Mouse (Mus musculus): ENCODE measurements around the gene Fstl4. TPM values are rescaled to one million over a fixed set of nuclear protein-coding genes. Genes with fewer than 3 reads are reported as not detected.
"Not testable (repeated sequence)": the region's sequence is repeated elsewhere in the genome, so short reads cannot be mapped to it uniquely, and the experiment has no call there.

The Fstl4 gene
- polyA plus RNA-seq, 1 experiment from 2014 or later, result 2.3 TPM

- peaks cover 6% of the 10 kb centered on the region for H3K9me3 ChIP-seq (replicated peaks)
- no peaks in the 10 kb centered on the region for H3K4me1 ChIP-seq
- H3K4me2 ChIP-seq, result no peak overlapping the region
- H3K9ac ChIP-seq, result no peak overlapping the region
- H3K27ac ChIP-seq, result no peak overlapping the region
- no peak for ATAC-seq
- WGBS, result 73% methylated on average over 7 of the region's 7 CpGs
- no peaks in the 10 kb centered on the region for H3K27me3 ChIP-seq
- H3K4me3 ChIP-seq, result no peak overlapping the region
- H3K36me3 ChIP-seq (ENCODE audit: poor library complexity, severe bottlenecking), result no peaks in the 10 kb centered on the region
Observed at GRCm38 (mm10) chr11:53078419-53079334, 314.2 kb downstream of the Fstl4 start.

- H3K36me3 ChIP-seq (ENCODE audit: poor library complexity, severe bottlenecking), result no peaks in the 10 kb centered on the region
- no peak for ATAC-seq
- 86% methylated on average over 6 of the region's 6 CpGs for WGBS
- no peaks in the 10 kb centered on the region for H3K4me1 ChIP-seq
- H3K9ac ChIP-seq, result no peak overlapping the region
- H3K27ac ChIP-seq, result no peak overlapping the region
- H3K4me2 ChIP-seq, result no peak overlapping the region
- H3K27me3 ChIP-seq, result no peaks in the 10 kb centered on the region
- H3K4me3 ChIP-seq, result no peak overlapping the region
- peaks cover 6% of the 10 kb centered on the region for H3K9me3 ChIP-seq (replicated peaks)
Observed at GRCm38 (mm10) chr11:53081310-53081709, 316.9 kb downstream of the Fstl4 start.

GRCm38 (mm10) chr11:53085367-53085766 lies 320.9 kb downstream of the Fstl4 start:
- no peaks in the 10 kb centered on the region for H3K27me3 ChIP-seq
- no peak overlapping the region for H3K4me2 ChIP-seq
- H3K9ac ChIP-seq, result no peak overlapping the region
- H3K4me1 ChIP-seq, result no peaks in the 10 kb centered on the region
- H3K9me3 ChIP-seq (replicated peaks), result no peaks in the 10 kb centered on the region; the same call in 1 of the 2 replicates
- H3K4me3 ChIP-seq, result no peak overlapping the region
- no peaks in the 10 kb centered on the region for H3K36me3 ChIP-seq (ENCODE audit: poor library complexity, severe bottlenecking)
- 77% methylated on average over 6 of the region's 6 CpGs for WGBS
- no peak overlapping the region for H3K27ac ChIP-seq
- no peak for ATAC-seq

- H3K4me3 ChIP-seq, result no peak overlapping the region
- no peak overlapping the region for H3K4me2 ChIP-seq
- no peaks in the 10 kb centered on the region for H3K27me3 ChIP-seq
- no peak for ATAC-seq
- H3K9ac ChIP-seq, result no peak overlapping the region
- no peaks in the 10 kb centered on the region for H3K9me3 ChIP-seq (replicated peaks)
- H3K36me3 ChIP-seq (ENCODE audit: poor library complexity, severe bottlenecking), result no peaks in the 10 kb centered on the region
- no peaks in the 10 kb centered on the region for H3K4me1 ChIP-seq
- H3K27ac ChIP-seq, result no peak overlapping the region
- 83% methylated on average over 9 of the region's 9 CpGs for WGBS
Observed at GRCm38 (mm10) chr11:53085858-53086565, 321.6 kb downstream of the Fstl4 start.

- not testable (repeated sequence) for H3K27me3 ChIP-seq; H3K4me1 ChIP-seq; H3K4me2 ChIP-seq; H3K9ac ChIP-seq; H3K36me3 ChIP-seq (ENCODE audit: poor library complexity, severe bottlenecking); H3K4me3 ChIP-seq; H3K27ac ChIP-seq; ATAC-seq; H3K9me3 ChIP-seq (replicated peaks)
- 83% methylated on average over 3 of the region's 3 CpGs for WGBS
Observed at GRCm38 (mm10) chr11:53087896-53088295, 323.5 kb downstream of the Fstl4 start.

GRCm38 (mm10) chr11:53091596-53091995 lies 327.2 kb downstream of the Fstl4 start:
- H3K9me3 ChIP-seq (replicated peaks), result no peaks in the 10 kb centered on the region
- H3K4me2 ChIP-seq, result no peak overlapping the region
- H3K4me1 ChIP-seq, result no peaks in the 10 kb centered on the region
- no peak overlapping the region for H3K4me3 ChIP-seq
- no peak overlapping the region for H3K9ac ChIP-seq
- H3K27ac ChIP-seq, result no peak overlapping the region
- H3K36me3 ChIP-seq (ENCODE audit: poor library complexity, severe bottlenecking), result no peaks in the 10 kb centered on the region
- ATAC-seq, result no peak
- WGBS, result 51% methylated on average over 5 of the region's 5 CpGs
- H3K27me3 ChIP-seq, result no peaks in the 10 kb centered on the region

- WGBS, result 91% methylated on average over 9 of the region's 9 CpGs
- Histone ChIP-seq H3K27ac (no peak overlapping the region), H3K27me3 (no peaks in the 10 kb centered on the region), H3K4me1 (peaks cover 6% of the 10 kb centered on the region), H3K9me3 (replicated peaks) (no peaks in the 10 kb centered on the region), H3K4me2 (no peak overlapping the region), H3K9ac (no peak overlapping the region), H3K36me3 (ENCODE audit: poor library complexity, severe bottlenecking) (no peaks in the 10 kb centered on the region), H3K4me3 (no peak overlapping the region)
- no peak for ATAC-seq
Observed at GRCm38 (mm10) chr11:53096871-53097270, 332.4 kb downstream of the Fstl4 start.

GRCm38 (mm10) chr11:53097331-53097730 lies 332.9 kb downstream of the Fstl4 start:
- Histone ChIP-seq H3K4me3 (no peak overlapping the region), H3K9ac (no peak overlapping the region), H3K4me2 (no peak overlapping the region), H3K36me3 (ENCODE audit: poor library complexity, severe bottlenecking) (no peaks in the 10 kb centered on the region), H3K9me3 (replicated peaks) (no peaks in the 10 kb centered on the region), H3K27ac (no peak overlapping the region), H3K4me1 (peaks cover 6% of the 10 kb centered on the region), H3K27me3 (no peaks in the 10 kb centered on the region)
- WGBS, result 84% methylated on average over 8 of the region's 8 CpGs
- ATAC-seq, result no peak

GRCm38 (mm10) chr11:53097870-53098269 lies 333.4 kb downstream of the Fstl4 start:
- no peak for ATAC-seq
- H3K9ac ChIP-seq, result no peak overlapping the region
- no peaks in the 10 kb centered on the region for H3K27me3 ChIP-seq
- H3K27ac ChIP-seq, result no peak overlapping the region
- no peaks in the 10 kb centered on the region for H3K36me3 ChIP-seq (ENCODE audit: poor library complexity, severe bottlenecking)
- H3K4me2 ChIP-seq, result no peak overlapping the region
- WGBS, result 92% methylated on average over 6 of the region's 6 CpGs
- no peak overlapping the region for H3K4me3 ChIP-seq
- H3K4me1 ChIP-seq, result peaks cover 6% of the 10 kb centered on the region
- H3K9me3 ChIP-seq (replicated peaks), result no peaks in the 10 kb centered on the region

- no peak for ATAC-seq
- no peaks in the 10 kb centered on the region for H3K9me3 ChIP-seq (replicated peaks)
- no peak overlapping the region for H3K27ac ChIP-seq
- 69% methylated on average over 3 of the region's 3 CpGs for WGBS
- H3K9ac ChIP-seq, result no peak overlapping the region
- no peaks in the 10 kb centered on the region for H3K27me3 ChIP-seq
- H3K4me1 ChIP-seq, result peaks cover 12% of the 10 kb centered on the region
- no peak overlapping the region for H3K4me3 ChIP-seq
- H3K4me2 ChIP-seq, result no peak overlapping the region
- H3K36me3 ChIP-seq (ENCODE audit: poor library complexity, severe bottlenecking), result no peaks in the 10 kb centered on the region
Observed at GRCm38 (mm10) chr11:53098780-53099198, 334.4 kb downstream of the Fstl4 start.

- peaks cover 15% of the 10 kb centered on the region for H3K4me1 ChIP-seq
- no peak overlapping the region for H3K4me2 ChIP-seq
- no peak overlapping the region for H3K9ac ChIP-seq
- H3K9me3 ChIP-seq (replicated peaks), result no peaks in the 10 kb centered on the region
- no peaks in the 10 kb centered on the region for H3K27me3 ChIP-seq
- no peak overlapping the region for H3K4me3 ChIP-seq
- no peak overlapping the region for H3K27ac ChIP-seq
- ATAC-seq, result no peak
- H3K36me3 ChIP-seq (ENCODE audit: poor library complexity, severe bottlenecking), result no peaks in the 10 kb centered on the region
- 88% methylated on average over 5 of the region's 5 CpGs for WGBS
Observed at GRCm38 (mm10) chr11:53099322-53099721, 334.9 kb downstream of the Fstl4 start.

GRCm38 (mm10) chr11:53101732-53102131 lies 337.3 kb downstream of the Fstl4 start:
- WGBS, result 97% methylated on average over 5 of the region's 5 CpGs
- H3K9ac ChIP-seq, result no peak overlapping the region
- ATAC-seq, result no peak
- H3K36me3 ChIP-seq (ENCODE audit: poor library complexity, severe bottlenecking), result no peaks in the 10 kb centered on the region
- H3K4me3 ChIP-seq, result no peak overlapping the region
- no peaks in the 10 kb centered on the region for H3K9me3 ChIP-seq (replicated peaks)
- no peak overlapping the region for H3K27ac ChIP-seq
- H3K4me2 ChIP-seq, result no peak overlapping the region
- H3K4me1 ChIP-seq, result peaks cover 19% of the 10 kb centered on the region
- no peaks in the 10 kb centered on the region for H3K27me3 ChIP-seq

All from forebrain, embryonic 13.5 days (tissue).